11 mouse cellular contexts compared by ENCODE assay signal in genomic region chr9:71276149-71276721, GRCm38 (mm10).
DNase-seq lines count a peak whose midpoint lies in the region; ATAC-seq and TF ChIP-seq lines count a peak whose summit lies in the region.
"Had no signal": no experiment of that assay in that cellular context is flagged by ENCODE, and none has a peak within 500 bp of the region (broad histone marks: within the 10 kb centered on the region; RNA-seq: fewer than 3 reads in every experiment).

No protein-coding gene starts in this region.

- no peak overlapping the region for H3K9ac ChIP-seq in heart, embryonic 11.5 days (ENCODE audit: low read depth, low read length)
- H3K9ac ChIP-seq in hindbrain, embryonic 15.5 days: no peak overlapping the region
- H3K9ac ChIP-seq in lung, postnatal 0 days (replicated peaks; ENCODE audit: low read depth): no peak overlapping the region

- no peaks in the 10 kb centered on the region for H3K36me3 ChIP-seq in heart, embryonic 11.5 days (ENCODE audit: control insufficient read depth, insufficient read depth, low read length)
- no peaks in the 10 kb centered on the region for H3K36me3 ChIP-seq in hindbrain, embryonic 15.5 days
- no peaks in the 10 kb centered on the region for H3K36me3 ChIP-seq in lung, postnatal 0 days (ENCODE audit: insufficient read depth, low read length)

- no peak overlapping the region for H3K4me3 ChIP-seq in heart, embryonic 11.5 days (ENCODE audit: low read depth, low read length)
- no peak overlapping the region for H3K4me3 ChIP-seq in hindbrain, embryonic 15.5 days
- no peak overlapping the region for H3K4me3 ChIP-seq in lung, postnatal 0 days (ENCODE audit: low read depth, low read length)
- H3K4me3 ChIP-seq: gastrocnemius, adult 2 months had no signal

- H3K4me1 ChIP-seq in heart, embryonic 11.5 days (ENCODE audit: control insufficient read depth, insufficient read depth, low read length): no peaks in the 10 kb centered on the region
- H3K4me1 ChIP-seq in hindbrain, embryonic 15.5 days (replicated peaks): 0 out of 2 replicates have a peak, but pooled peaks cover 4% of the 10 kb centered on the region
- no peaks in the 10 kb centered on the region for H3K4me1 ChIP-seq in lung, postnatal 0 days (ENCODE audit: insufficient read depth, low read depth, low read length)

- no peak for ATAC-seq in heart, embryonic 11.5 days (replicated peaks; ENCODE audit: insufficient number of reproducible peaks, low FRiP score, low TSS enrichment)
- ATAC-seq in hindbrain, embryonic 15.5 days (ENCODE audit: low FRiP score, low read depth): peak; percentile 45; the same call in 1 of the 2 replicates
- no peak for ATAC-seq in lung, postnatal 0 days
- ATAC-seq in monocyte, adult 5-6 weeks (replicated peaks; ENCODE audit: insufficient number of reproducible peaks, low FRiP score, low TSS enrichment, poor library complexity, severe bottlenecking): no peak

- no peak overlapping the region for H3K4me2 ChIP-seq in heart, embryonic 11.5 days
- no peak overlapping the region for H3K4me2 ChIP-seq in hindbrain, embryonic 15.5 days
- H3K4me2 ChIP-seq in lung, postnatal 0 days (replicated peaks; ENCODE audit: low read depth, low read length): no peak overlapping the region

- H3K27ac ChIP-seq in heart, embryonic 11.5 days (ENCODE audit: low read depth, low read length): peak overlapping the region; percentile 41; the same call in 1 of the 2 replicates
- no peak overlapping the region for H3K27ac ChIP-seq in hindbrain, embryonic 15.5 days (replicated peaks)
- H3K27ac ChIP-seq in lung, postnatal 0 days (ENCODE audit: low read length): no peak overlapping the region
- H3K27ac ChIP-seq: gastrocnemius, adult 2 months had no signal

- no peak for TF ChIP-seq EP300 in lung, postnatal 0 days (IDR thresholded peaks at IDR 0.05)

- WGBS in heart, embryonic 11.5 days (ENCODE audit: insufficient replicate concordance): 52% methylated on average over 14 of the region's 14 CpGs
- 57% methylated on average over 14 of the region's 14 CpGs for WGBS in hindbrain, embryonic 15.5 days
- WGBS in lung, postnatal 0 days: 79% methylated on average over 14 of the region's 14 CpGs

- TF ChIP-seq CTCF in lung, postnatal 0 days (IDR thresholded peaks at IDR 0.05): no peak

- no peak for DNase-seq in heart, adult 18-20 months
- peak; percentile 23 for DNase-seq in testis, postnatal 14 days (ENCODE audit: low spot score)
- DNase-seq in testis, postnatal 10 days (ENCODE audit: low spot score): no peak
- DNase-seq in lung, postnatal 0 days (ENCODE audit: low spot score): no peak
- DNase-seq in ovary, postnatal 14 days (ENCODE audit: low spot score): no peak
- DNase-seq: gastrocnemius, adult 2 months; lung, postnatal 4 days; thymus, adult 18-20 months had no signal

- H3K27me3 ChIP-seq in heart, embryonic 11.5 days (ENCODE audit: control insufficient read depth, insufficient read depth, low read length): no peaks in the 10 kb centered on the region
- H3K27me3 ChIP-seq in hindbrain, embryonic 15.5 days: no peaks in the 10 kb centered on the region
- no peaks in the 10 kb centered on the region for H3K27me3 ChIP-seq in lung, postnatal 0 days (replicated peaks; ENCODE audit: insufficient read depth, low read length)

- H3K9me3 ChIP-seq in heart, embryonic 11.5 days (replicated peaks; ENCODE audit: control insufficient read depth, low read length): no peaks in the 10 kb centered on the region
- no peaks in the 10 kb centered on the region for H3K9me3 ChIP-seq in hindbrain, embryonic 15.5 days
- H3K9me3 ChIP-seq in lung, postnatal 0 days (ENCODE audit: low read length): no peaks in the 10 kb centered on the region
